Mouse (Mus musculus) retina, embryonic 14.5 days (tissue): ENCODE measurements at regions not wholly inside any gene's neighbourhood (a gene's known extent, or its start where the extent isn't known, plus 50 kb on each side); places are given as distances from the start of the nearest gene placed in this dataset.

Experiments used
- DNase-seq: peaks from one replicate; pipeline ENCODE4 v3.0.0-alpha.2; 2015; ENCODE audit warnings: low spot score

DNA sequence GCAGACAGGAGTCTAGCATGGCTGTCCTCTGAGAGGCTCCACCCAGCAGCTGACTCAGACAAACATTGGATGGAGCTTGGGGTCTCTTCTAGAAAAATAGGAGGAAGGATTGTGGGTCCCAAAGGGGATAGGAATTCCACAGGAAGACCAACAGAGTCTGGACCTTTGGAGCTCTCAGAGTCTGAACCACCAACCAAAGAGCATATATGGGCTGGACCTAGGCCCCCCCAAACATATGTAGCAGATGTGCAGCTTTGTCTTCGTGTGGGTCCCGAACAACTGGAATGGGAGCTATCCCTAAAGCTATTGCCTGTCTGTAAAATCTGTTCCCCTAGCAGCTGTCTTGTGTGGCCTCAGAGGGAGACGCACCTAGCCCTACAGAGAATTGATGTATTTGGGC is 50.1 kb upstream of the Cpm start:
- DNase-seq: no peak

DNA sequence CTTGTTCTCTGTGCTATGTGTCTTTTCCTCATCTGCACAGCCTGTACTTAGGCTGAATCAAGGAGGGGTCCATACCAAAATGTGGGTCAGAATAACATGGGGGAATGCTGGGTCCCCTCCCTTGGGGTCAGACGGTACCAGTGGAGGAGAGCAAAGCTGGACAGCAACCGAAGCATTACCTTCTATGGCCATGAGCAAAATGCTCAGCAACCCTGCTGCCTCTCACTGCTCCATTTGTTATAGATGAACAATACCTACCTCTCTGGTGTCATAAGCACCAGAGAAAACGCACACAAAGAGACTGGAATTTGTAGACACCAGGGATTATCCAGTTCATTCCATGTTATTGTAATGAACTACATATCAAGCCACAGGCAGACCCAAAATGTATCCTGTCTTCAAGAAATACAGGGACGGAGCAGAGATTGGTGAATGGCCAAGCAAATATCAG is 50.6 kb upstream of the Cpm start:
- DNase-seq: no peak

GRCm38 (mm10) chr10:117577970-117578695 is 51.2 kb upstream of the Cpm start:
- DNase-seq: no peak

DNA sequence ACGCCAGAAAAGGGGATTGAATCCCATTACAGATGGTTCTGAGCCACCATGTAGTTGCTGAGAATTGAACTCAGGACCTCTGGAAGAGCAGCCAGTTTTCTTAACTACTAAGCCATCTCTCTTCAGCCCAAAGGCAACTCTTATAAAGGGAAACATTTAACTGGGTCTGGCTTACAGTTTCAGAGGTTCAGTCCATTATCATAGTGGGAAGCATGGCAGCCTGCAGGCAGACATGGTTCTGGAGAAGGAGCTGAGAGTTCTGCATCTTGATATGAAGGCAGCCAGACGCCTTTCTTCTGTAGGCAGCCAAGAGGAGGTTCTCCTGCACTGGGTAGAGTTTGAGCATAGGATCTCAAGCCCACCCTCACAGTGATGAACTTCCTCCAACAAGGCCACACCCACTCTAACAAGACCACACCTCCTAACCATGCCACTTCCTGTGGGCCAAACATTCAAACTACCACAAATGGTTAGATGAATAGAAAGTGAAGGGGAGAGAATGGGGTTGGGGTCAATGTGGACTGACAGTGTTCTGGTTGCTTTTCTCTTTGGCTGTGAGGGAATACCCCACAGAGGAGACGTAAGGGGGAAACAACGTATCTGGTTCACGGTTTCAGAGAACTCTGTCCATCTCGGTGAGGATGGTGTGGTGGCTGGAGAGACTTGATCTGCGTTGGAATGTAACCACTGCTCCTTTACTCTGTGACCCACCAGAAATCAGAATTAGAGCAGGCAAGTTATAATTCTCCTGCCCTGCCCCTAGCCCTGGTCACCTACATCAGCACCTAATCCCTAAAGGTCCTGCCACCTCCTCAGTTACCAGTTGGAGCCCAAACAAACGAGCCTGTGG is 52.2 kb upstream of the Cpm start:
- DNase-seq: no peak

GRCm38 (mm10) chr10:117576154-117576859 is 53.0 kb upstream of the Cpm start:
- no peak for DNase-seq

- no peak for DNase-seq
Observed at GRCm38 (mm10) chr10:117575404-117576153, 53.7 kb upstream of the Cpm start.

DNA sequence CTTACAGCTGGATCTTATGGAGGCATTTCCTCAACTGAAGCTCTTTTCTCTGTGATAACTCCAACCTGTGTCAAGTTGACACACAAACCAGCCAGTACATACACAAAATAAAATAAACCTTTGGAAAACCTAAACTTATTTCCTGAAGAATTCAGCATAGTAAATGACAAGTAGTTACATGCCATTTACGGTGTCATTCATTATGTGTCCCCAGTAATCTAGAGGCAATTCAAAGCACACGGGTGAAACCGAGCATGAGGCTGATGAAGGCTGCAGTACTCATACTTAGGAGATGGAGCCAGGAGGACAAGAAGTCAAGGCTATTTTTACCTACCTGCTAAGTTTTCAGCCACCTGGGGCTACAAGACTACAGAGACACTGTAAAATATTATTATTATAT is 54.4 kb upstream of the Cpm start:
- DNase-seq: no peak

DNA sequence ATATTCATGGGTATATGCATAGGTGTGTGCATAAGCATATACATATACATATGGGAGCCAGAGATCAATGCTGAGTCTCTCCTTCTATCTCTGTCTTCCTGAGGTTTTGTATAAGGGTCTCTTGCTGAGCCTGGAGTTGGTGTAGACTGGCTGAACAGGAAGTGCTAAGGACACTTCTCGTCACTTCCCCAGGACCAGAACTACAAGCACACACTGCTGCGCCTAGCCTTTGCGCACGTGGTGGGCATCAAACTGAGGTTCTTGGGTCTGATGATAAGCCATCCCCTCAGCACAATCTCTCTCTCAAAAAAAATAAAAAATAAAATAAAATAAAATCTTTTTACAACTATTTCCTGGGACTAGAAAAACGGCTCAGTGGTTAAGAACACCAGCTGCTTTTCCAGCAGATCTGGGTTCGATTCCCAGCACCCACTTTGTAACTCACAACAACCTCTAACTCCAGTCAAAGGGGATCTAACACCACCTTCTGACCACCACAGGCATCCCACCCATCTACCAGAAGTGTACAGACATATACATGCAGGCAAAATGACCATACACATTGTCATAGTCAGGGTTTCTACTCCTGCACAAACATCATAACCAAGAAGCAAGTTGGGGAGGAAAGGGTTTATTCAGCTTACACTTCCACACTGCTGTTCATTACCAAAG is 55.1 kb upstream of the Cpm start:
- no peak for DNase-seq

DNA sequence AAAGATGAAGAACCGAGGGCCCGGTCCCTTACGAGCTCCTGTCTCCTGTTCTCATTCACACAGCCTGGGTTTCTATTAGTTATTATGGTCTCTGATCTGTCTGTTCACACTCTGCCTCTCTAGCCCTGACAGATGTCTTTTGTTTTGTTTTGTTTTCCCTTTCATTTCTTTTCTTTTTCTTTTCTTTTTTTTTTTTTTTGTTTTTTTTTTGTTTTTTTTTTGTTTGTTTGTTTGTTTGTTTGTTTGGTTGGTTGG is 55.8 kb upstream of the Cpm start:
- no peak for DNase-seq

DNA sequence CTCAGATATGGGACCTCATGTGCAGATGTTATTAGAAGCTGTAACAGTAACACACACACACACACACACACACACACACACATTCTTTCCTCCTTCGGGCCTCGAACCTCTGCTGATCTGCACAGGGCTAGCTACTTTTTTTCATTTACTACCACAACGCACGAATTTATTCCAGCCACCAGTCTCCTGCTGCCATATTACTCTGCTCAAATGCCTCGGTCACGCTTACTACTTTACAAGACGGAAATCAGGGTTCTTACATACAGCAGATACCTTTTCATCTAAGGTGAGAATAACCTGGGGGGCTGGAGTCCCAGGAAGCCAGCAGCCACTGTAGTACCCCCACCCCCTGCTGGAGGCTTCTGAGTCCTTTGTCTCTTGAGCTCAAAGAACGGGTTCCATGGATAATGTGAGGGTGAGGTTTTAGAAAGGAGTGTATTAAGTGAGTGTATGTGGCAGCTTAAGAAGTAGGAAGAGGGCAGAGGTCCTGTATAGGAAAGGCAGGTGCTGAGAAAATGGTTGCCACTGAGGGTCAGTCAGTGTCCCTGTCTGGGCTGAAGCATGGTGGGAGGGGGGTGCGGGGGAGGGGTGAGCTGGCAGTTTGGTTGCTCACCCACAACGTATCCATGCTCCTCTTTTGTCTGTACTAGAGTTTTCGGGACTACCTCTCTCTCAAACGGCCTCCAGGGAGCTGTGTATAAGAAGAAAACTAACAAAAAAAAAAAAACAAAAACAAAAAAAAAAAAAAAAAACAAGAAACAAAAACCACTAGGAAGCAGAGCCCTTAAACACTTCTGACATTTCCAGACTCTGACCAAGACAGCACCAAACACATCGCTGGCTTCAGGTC is 56.3 kb upstream of the Cpm start:
- DNase-seq: no peak

GRCm38 (mm10) chr10:117571891-117572573 is 57.3 kb upstream of the Cpm start:
- DNase-seq: no peak

DNA sequence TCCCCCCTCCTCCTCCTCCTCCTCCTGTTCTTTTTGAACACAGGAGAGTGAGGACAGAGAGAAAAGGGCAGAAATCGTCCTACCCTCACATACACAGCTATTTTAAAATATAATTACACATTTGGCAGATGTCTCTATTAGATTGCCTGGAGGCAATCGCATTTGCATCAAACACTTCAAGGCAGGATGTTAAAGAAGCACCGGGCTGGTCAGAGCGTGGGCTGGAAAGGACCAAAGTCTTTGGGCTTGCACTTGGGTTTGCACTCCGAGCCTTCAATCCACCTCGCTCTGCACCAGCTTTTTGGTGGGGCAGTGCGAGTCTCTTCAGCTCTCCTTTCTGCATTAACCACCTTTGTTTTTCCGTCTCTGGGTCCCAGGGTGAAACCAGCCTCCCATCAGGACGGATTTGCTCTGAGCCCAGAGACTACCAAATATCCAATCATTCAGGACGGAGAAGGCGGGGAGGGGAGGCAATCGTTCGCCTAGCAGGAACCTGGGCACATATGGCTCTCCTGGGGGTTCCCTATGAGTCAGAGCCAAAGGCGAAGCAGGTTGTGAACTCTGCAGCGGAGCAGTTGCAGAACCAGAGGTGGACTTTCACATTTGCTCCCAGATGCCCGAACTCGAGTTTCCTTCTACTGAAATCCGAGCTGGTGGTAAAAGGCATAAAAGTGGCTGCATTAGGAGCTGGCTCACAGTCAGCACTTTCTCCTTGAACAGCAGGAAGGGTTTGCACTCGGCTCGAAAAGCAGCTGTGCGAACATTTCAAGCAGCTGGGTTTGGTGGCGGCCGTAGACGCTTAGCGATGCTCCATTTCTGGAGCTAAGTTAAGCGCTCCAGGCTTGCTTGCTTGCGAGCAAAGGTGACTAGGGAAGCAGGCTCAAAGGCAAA is 58.1 kb upstream of the Cpm start:
- DNase-seq: peak; percentile 53

GRCm38 (mm10) chr10:117570091-117570970 is 59.0 kb upstream of the Cpm start:
- DNase-seq: no peak

GRCm38 (mm10) chr10:117569301-117570079 is 59.8 kb upstream of the Cpm start:
- no peak for DNase-seq

DNA sequence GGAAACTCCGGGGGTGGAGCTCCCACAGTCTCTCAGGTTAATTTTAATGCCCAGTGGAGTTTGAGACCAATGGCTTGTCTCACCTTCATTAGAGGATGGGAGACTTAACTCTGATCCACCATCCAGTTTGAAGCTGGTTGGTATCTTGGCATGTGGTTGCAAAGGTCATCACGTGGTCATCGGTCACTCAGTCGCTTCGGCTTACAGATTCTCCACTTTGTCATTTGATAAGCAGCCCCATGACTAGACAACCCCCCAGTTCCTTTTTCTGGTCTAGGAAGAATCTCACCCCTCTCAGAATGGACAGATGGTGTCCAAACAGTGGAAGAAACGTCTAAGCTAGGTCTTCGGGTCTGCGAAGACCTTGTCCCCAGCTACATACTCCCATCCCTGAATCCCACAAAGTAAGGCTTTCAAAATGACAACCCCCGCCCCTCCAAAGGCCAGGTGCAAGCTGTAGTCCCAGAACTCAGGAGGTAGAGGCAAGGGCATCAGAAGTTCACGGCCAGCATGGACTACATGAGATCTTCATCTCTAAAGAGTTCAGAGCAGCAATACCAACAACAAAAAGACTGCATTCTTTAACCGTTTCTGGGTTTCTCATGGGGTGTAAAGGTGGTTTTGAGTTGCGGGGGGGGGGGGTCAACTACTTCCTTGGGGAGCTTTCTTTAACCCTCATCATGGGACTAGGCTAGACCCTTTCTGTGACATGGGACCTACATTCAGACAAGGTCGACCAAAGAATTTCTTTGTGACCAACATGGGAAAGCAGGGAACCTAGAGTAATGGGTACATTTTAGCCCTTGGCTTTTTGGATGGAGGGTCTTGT is 60.6 kb upstream of the Cpm start:
- no peak for DNase-seq

DNA sequence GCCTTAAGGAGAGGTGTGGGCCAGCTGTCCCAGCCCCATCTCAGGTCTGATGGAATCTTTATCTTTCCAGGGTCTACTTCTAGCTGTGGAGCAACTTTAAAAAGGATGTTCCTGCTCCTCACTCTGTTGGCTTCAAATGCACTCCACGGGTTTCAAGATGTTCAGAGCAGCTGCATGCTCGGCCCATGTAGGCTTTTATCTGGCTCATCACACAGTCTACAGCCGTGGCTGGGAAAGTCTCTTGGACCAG is 61.2 kb upstream of the Cpm start:
- DNase-seq: no peak
